Mouse (Mus musculus) myocyte (in vitro differentiated cells): ENCODE measurements around the gene Hoxb3.

Experiments
- CEBPB ChIP-seq: IDR thresholded peaks from 2 replicates; pipeline ENCODE4 v1.6.1; 2011; ENCODE audit warnings: mild to moderate bottlenecking, moderate library complexity; ENCODE audit not compliant: poor library complexity, insufficient read depth, severe bottlenecking
- MYOD1 ChIP-seq, 3 experiments: IDR thresholded peaks; one replicate each; pipeline ENCODE4 v1.6.1; 2011; ENCODE audit warnings: control low read depth in 2 of 3, low read depth in 2 of 3, mild to moderate bottlenecking in 2 of 3, moderate library complexity in 1 of 3; ENCODE audit not compliant: insufficient read length in 2 of 3, control insufficient read depth in 1 of 3
- MYOG ChIP-seq, 3 experiments: IDR thresholded peaks; one replicate each; pipeline ENCODE4 v1.6.1; 2011; ENCODE audit warnings: control low read depth in 2 of 3, low read depth in 2 of 3, mild to moderate bottlenecking in 2 of 3; ENCODE audit not compliant: insufficient read length in 2 of 3, control insufficient read depth in 1 of 3, insufficient read depth in 1 of 3
- POLR2A ChIP-seq: IDR thresholded peaks from one replicate; pipeline ENCODE4 v1.6.1; 2011; ENCODE audit warnings: low read depth, mild to moderate bottlenecking, control low read depth, moderate library complexity; ENCODE audit not compliant: insufficient read length
- POLR2AphosphoS2 ChIP-seq: IDR thresholded peaks from one replicate; pipeline ENCODE4 v1.6.1; 2011; ENCODE audit warnings: low read depth, control low read depth; ENCODE audit not compliant: insufficient read length
- SRF ChIP-seq: IDR thresholded peaks from one replicate; pipeline ENCODE4 v1.6.1; 2011; ENCODE audit warnings: low read depth; ENCODE audit not compliant: control insufficient read depth, insufficient read length
- TCF12 ChIP-seq: IDR thresholded peaks from one replicate; pipeline ENCODE4 v1.6.1; 2011; ENCODE audit warnings: mild to moderate bottlenecking, control low read depth; ENCODE audit not compliant: poor library complexity, insufficient read depth, severe bottlenecking
- TCF3 ChIP-seq: IDR thresholded peaks from one replicate; pipeline ENCODE4 v1.6.1; 2011; ENCODE audit warnings: low read depth, control low read depth; ENCODE audit not compliant: insufficient read length
- USF1 ChIP-seq: IDR thresholded peaks from one replicate; pipeline ENCODE4 v1.6.1; 2011; ENCODE audit warnings: low read depth, mild to moderate bottlenecking, control low read depth, moderate library complexity

DNA sequence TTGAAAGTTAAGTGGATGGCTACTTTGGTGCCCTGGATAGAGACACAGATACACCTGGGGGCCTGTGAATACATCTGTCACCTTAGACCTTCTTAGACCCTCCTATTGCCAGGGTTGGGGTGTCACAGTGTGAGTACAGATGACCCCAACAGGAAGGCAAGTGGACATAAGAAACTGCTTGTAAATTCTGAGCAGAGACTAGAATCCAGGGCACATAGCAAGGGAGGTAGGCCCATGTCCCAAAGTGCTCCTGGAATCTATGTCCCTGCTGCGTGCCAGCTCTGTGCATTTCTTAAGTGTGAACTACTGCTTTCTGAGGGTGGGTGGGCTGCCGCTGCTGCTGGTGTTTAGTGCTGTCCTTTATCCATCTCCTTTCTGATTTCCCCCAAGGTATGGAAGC is 27.7 kb downstream of the Hoxb3 start:
- no peak for TF ChIP-seq POLR2A
- TF ChIP-seq MYOG (IDR thresholded peaks at IDR 0.05; ENCODE audit: control insufficient read depth in 1 of 3, insufficient read depth in 1 of 3, insufficient read length in 2 of 3, low read depth in 2 of 3): no peak
- TF ChIP-seq USF1: no peak
- TF ChIP-seq CEBPB: no peak
- TF ChIP-seq TCF12: no peak
- TF ChIP-seq TCF3: no peak
- no peak for TF ChIP-seq POLR2AphosphoS2
- no peak for TF ChIP-seq MYOD1 (IDR thresholded peaks at IDR 0.05; ENCODE audit: control insufficient read depth in 1 of 3, insufficient read length in 2 of 3, low read depth in 2 of 3)
- TF ChIP-seq SRF: no peak
